Mouse (Mus musculus): Measurements from ENCODE around the gene Erp44. TPM values are rescaled to one million over a fixed set of nuclear protein-coding genes. Genes with fewer than 3 reads are reported as not detected.

Erp44 gene
- polyA plus RNA-seq (2014; fragmentation: Nextera tagmentation; extraction: Ambion mirVana), result 72.3 and 74.6 TPM in 2 replicates

GRCm38 (mm10) chr4:48279498-48280134 is at the start of gene Erp44, which contains the start of gene Invs:
Erp44 (minus strand) TSS chr4:48279558.
Invs (plus strand) TSS chr4:48279760.
- under 1% methylated on average over 36 of the region's 41 CpGs for WGBS

GRCm38 (mm10) chr4:48328042-48328441 is 48.7 kb upstream of the Erp44 start:
- H3K4me2 ChIP-seq (ENCODE audit: low read length), result no peak overlapping the region
- no peaks in the 10 kb centered on the region for H3K36me3 ChIP-seq (ENCODE audit: control insufficient read depth, insufficient read depth, low read length)
- no peak overlapping the region for H3K4me3 ChIP-seq (ENCODE audit: low read depth, low read length)
- H3K4me1 ChIP-seq (replicated peaks; ENCODE audit: control insufficient read depth, insufficient read depth, low read length), result no peaks in the 10 kb centered on the region
- 74% methylated on average over 2 of the region's 2 CpGs for WGBS
- ATAC-seq (replicated peaks; ENCODE audit: low FRiP score, low TSS enrichment, low read depth) (no peak), DNase-seq (ENCODE audit: low spot score) (no peak)
- H3K27me3 ChIP-seq (replicated peaks; ENCODE audit: control insufficient read depth, insufficient read depth, low read length), result no peaks in the 10 kb centered on the region
- no peak overlapping the region for H3K9ac ChIP-seq (ENCODE audit: low read length)
- H3K9me3 ChIP-seq (ENCODE audit: control insufficient read depth, low read length), result no peaks in the 10 kb centered on the region
- no peak overlapping the region for H3K27ac ChIP-seq (ENCODE audit: low read depth)

More at GRCm38 (mm10) chr4:48279498-48280134, at the start of gene Erp44, which contains the start of gene Invs:
- H3K27me3 ChIP-seq (replicated peaks; ENCODE audit: control insufficient read depth, insufficient read depth, low read length), result no peaks in the 10 kb centered on the region
- H3K27ac ChIP-seq (ENCODE audit: low read depth), result peak within 1 kb of the TSS; percentile 70
- DNase-seq (ENCODE audit: low spot score) (peak; percentile 93), ATAC-seq (replicated peaks; ENCODE audit: low FRiP score, low TSS enrichment, low read depth) (peak; percentile 99)
- no peaks in the 10 kb centered on the region for H3K36me3 ChIP-seq (ENCODE audit: control insufficient read depth, insufficient read depth, low read length)
- H3K4me1 ChIP-seq (replicated peaks; ENCODE audit: control insufficient read depth, insufficient read depth, low read length), result peaks cover 6% of the 10 kb centered on the region
- peak within 1 kb of the TSS; percentile 89 for H3K9ac ChIP-seq (ENCODE audit: low read length)
- no peaks in the 10 kb centered on the region for H3K9me3 ChIP-seq (ENCODE audit: control insufficient read depth, low read length)
- H3K4me2 ChIP-seq (ENCODE audit: low read length), result peak within 1 kb of the TSS; percentile 78
- peak within 1 kb of the TSS; percentile 99 for H3K4me3 ChIP-seq (ENCODE audit: low read depth, low read length)

- no peak overlapping the region for H3K4me3 ChIP-seq (ENCODE audit: low read depth, low read length)
- no peak for ATAC-seq (replicated peaks; ENCODE audit: low FRiP score, low TSS enrichment, low read depth)
- H3K36me3 ChIP-seq (ENCODE audit: control insufficient read depth, insufficient read depth, low read length), result no peaks in the 10 kb centered on the region
- H3K4me2 ChIP-seq (ENCODE audit: low read length), result no peak overlapping the region
- H3K27me3 ChIP-seq (replicated peaks; ENCODE audit: control insufficient read depth, insufficient read depth, low read length), result no peaks in the 10 kb centered on the region
- H3K4me1 ChIP-seq (replicated peaks; ENCODE audit: control insufficient read depth, insufficient read depth, low read length), result no peaks in the 10 kb centered on the region
- no peaks in the 10 kb centered on the region for H3K9me3 ChIP-seq (ENCODE audit: control insufficient read depth, low read length)
- no peak for DNase-seq (ENCODE audit: low spot score)
- H3K27ac ChIP-seq (ENCODE audit: low read depth), result no peak overlapping the region
- H3K9ac ChIP-seq (ENCODE audit: low read length), result no peak overlapping the region
Observed at GRCm38 (mm10) chr4:48327192-48327591, 47.8 kb upstream of the Erp44 start.

- DNase-seq (ENCODE audit: low spot score) (no peak), ATAC-seq (replicated peaks; ENCODE audit: low FRiP score, low TSS enrichment, low read depth) (no peak)
- H3K9ac ChIP-seq (ENCODE audit: low read length), result no peak overlapping the region
- no peaks in the 10 kb centered on the region for H3K36me3 ChIP-seq (ENCODE audit: control insufficient read depth, insufficient read depth, low read length)
- H3K4me1 ChIP-seq (replicated peaks; ENCODE audit: control insufficient read depth, insufficient read depth, low read length), result 0 out of 2 replicates have a peak, but pooled peaks cover 3% of the 10 kb centered on the region
- H3K27ac ChIP-seq (ENCODE audit: low read depth), result no peak overlapping the region
- H3K4me2 ChIP-seq (ENCODE audit: low read length), result no peak overlapping the region
- no peaks in the 10 kb centered on the region for H3K9me3 ChIP-seq (ENCODE audit: control insufficient read depth, low read length)
- 69% methylated on average over 1 of the region's 1 CpGs for WGBS
- H3K4me3 ChIP-seq (ENCODE audit: low read depth, low read length), result no peak overlapping the region
- H3K27me3 ChIP-seq (replicated peaks; ENCODE audit: control insufficient read depth, insufficient read depth, low read length), result no peaks in the 10 kb centered on the region
Observed at GRCm38 (mm10) chr4:48322095-48322494, 42.7 kb upstream of the Erp44 start.

- Histone ChIP-seq H3K27me3 (replicated peaks; ENCODE audit: control insufficient read depth, insufficient read depth, low read length) (no peaks in the 10 kb centered on the region), H3K4me2 (ENCODE audit: low read length) (no peak overlapping the region), H3K9me3 (ENCODE audit: control insufficient read depth, low read length) (no peaks in the 10 kb centered on the region), H3K4me1 (replicated peaks; ENCODE audit: control insufficient read depth, insufficient read depth, low read length) (0 out of 2 replicates have a peak, but pooled peaks cover 3% of the 10 kb centered on the region), H3K9ac (ENCODE audit: low read length) (no peak overlapping the region), H3K36me3 (ENCODE audit: control insufficient read depth, insufficient read depth, low read length) (no peaks in the 10 kb centered on the region), H3K27ac (ENCODE audit: low read depth) (no peak overlapping the region), H3K4me3 (ENCODE audit: low read depth, low read length) (no peak overlapping the region)
- ATAC-seq (replicated peaks; ENCODE audit: low FRiP score, low TSS enrichment, low read depth) (no peak), DNase-seq (ENCODE audit: low spot score) (no peak)
- WGBS, result 74% methylated on average over 1 of the region's 1 CpGs
Observed at GRCm38 (mm10) chr4:48321276-48321675, 41.9 kb upstream of the Erp44 start.

- DNase-seq (ENCODE audit: low spot score) (no peak), ATAC-seq (replicated peaks; ENCODE audit: low FRiP score, low TSS enrichment, low read depth) (no peak)
- Histone ChIP-seq H3K4me2 (ENCODE audit: low read length) (no peak overlapping the region), H3K4me1 (replicated peaks; ENCODE audit: control insufficient read depth, insufficient read depth, low read length) (0 out of 2 replicates have a peak, but pooled peaks cover 3% of the 10 kb centered on the region), H3K27ac (ENCODE audit: low read depth) (no peak overlapping the region), H3K36me3 (ENCODE audit: control insufficient read depth, insufficient read depth, low read length) (no peaks in the 10 kb centered on the region), H3K9ac (ENCODE audit: low read length) (no peak overlapping the region), H3K4me3 (ENCODE audit: low read depth, low read length) (no peak overlapping the region), H3K9me3 (ENCODE audit: control insufficient read depth, low read length) (no peaks in the 10 kb centered on the region), H3K27me3 (replicated peaks; ENCODE audit: control insufficient read depth, insufficient read depth, low read length) (no peaks in the 10 kb centered on the region)
- 94% methylated on average over 3 of the region's 3 CpGs for WGBS
Observed at GRCm38 (mm10) chr4:48316036-48316435, 36.7 kb upstream of the Erp44 start.

- ATAC-seq (replicated peaks; ENCODE audit: low FRiP score, low TSS enrichment, low read depth) (no peak), DNase-seq (ENCODE audit: low spot score) (no peak)
- H3K4me2 ChIP-seq (ENCODE audit: low read length), result no peak overlapping the region
- H3K9me3 ChIP-seq (ENCODE audit: control insufficient read depth, low read length), result no peaks in the 10 kb centered on the region
- no peak overlapping the region for H3K4me3 ChIP-seq (ENCODE audit: low read depth, low read length)
- no peak overlapping the region for H3K27ac ChIP-seq (ENCODE audit: low read depth)
- 87% methylated on average over 3 of the region's 3 CpGs for WGBS
- H3K4me1 ChIP-seq (replicated peaks; ENCODE audit: control insufficient read depth, insufficient read depth, low read length), result no peaks in the 10 kb centered on the region
- H3K27me3 ChIP-seq (replicated peaks; ENCODE audit: control insufficient read depth, insufficient read depth, low read length), result no peaks in the 10 kb centered on the region
- H3K9ac ChIP-seq (ENCODE audit: low read length), result no peak overlapping the region
- no peaks in the 10 kb centered on the region for H3K36me3 ChIP-seq (ENCODE audit: control insufficient read depth, insufficient read depth, low read length)
Observed at GRCm38 (mm10) chr4:48314814-48315213, 35.5 kb upstream of the Erp44 start.

GRCm38 (mm10) chr4:48287086-48287757 is 7.9 kb upstream of the Erp44 start:
- Histone ChIP-seq H3K9ac (ENCODE audit: low read length) (no peak overlapping the region), H3K36me3 (ENCODE audit: control insufficient read depth, insufficient read depth, low read length) (peaks cover 5% of the 10 kb centered on the region), H3K4me2 (ENCODE audit: low read length) (no peak overlapping the region), H3K27ac (ENCODE audit: low read depth) (no peak overlapping the region), H3K4me3 (ENCODE audit: low read depth, low read length) (no peak overlapping the region), H3K27me3 (replicated peaks; ENCODE audit: control insufficient read depth, insufficient read depth, low read length) (no peaks in the 10 kb centered on the region), H3K9me3 (ENCODE audit: control insufficient read depth, low read length) (0 out of 2 replicates have a peak, but pooled peaks cover 2% of the 10 kb centered on the region), H3K4me1 (replicated peaks; ENCODE audit: control insufficient read depth, insufficient read depth, low read length) (no peaks in the 10 kb centered on the region)
- DNase-seq (ENCODE audit: low spot score) (no peak), ATAC-seq (replicated peaks; ENCODE audit: low FRiP score, low TSS enrichment, low read depth) (no peak)
- 82% methylated on average over 5 of the region's 5 CpGs for WGBS
